Mouse (Mus musculus) G1E (cell line): ENCODE measurements around the gene BC051019.

Experiments used
- CTCF ChIP-seq: IDR thresholded peaks from 2 replicates; pipeline ENCODE4 v1.5.1; 2012; ENCODE audit warnings: low read depth, low read length, inconsistent platforms, mixed read lengths
- GATA1 ChIP-seq: IDR thresholded peaks from 2 replicates; pipeline ENCODE4 v1.6.1; 2012; ENCODE audit warnings: borderline replicate concordance, low read length, inconsistent platforms, mixed read lengths
- GATA2 ChIP-seq: IDR thresholded peaks from 2 replicates; pipeline ENCODE4 v1.6.1; 2012; ENCODE audit warnings: low read depth, low read length, inconsistent platforms, borderline replicate concordance
- TAL1 ChIP-seq: conservative IDR thresholded peaks from 2 replicates; pipeline ENCODE4 v1.6.1; 2012; ENCODE audit warnings: low read depth, low read length, inconsistent platforms, mixed read lengths

- TF ChIP-seq CTCF = no peak
- no peak for TF ChIP-seq GATA1
- no peak for TF ChIP-seq TAL1
- TF ChIP-seq GATA2 = no peak
These were observed 17.4 kb upstream of the BC051019 start for GRCm38 (mm10) chr7:109741060-109741459.
